Mouse (Mus musculus): Measurements from ENCODE around the gene Slc15a4. TPM values are rescaled to one million over a fixed set of nuclear protein-coding genes. Genes with fewer than 3 reads are reported as not detected.
A peak's percentile ranks its signal among the peaks of the same experiment; 100 is the strongest.

Slc15a4 gene
- polyA plus RNA-seq, 1 experiment from 2014 or later, result 20.6 TPM

- Histone ChIP-seq H3K9me3 (no peaks in the 10 kb centered on the region), H3K27me3 (replicated peaks) (no peaks in the 10 kb centered on the region), H3K27ac (no peak overlapping the region), H3K4me1 (no peaks in the 10 kb centered on the region), H3K4me3 (replicated peaks) (no peak overlapping the region), H3K9ac (no peak overlapping the region), H3K36me3 (no peaks in the 10 kb centered on the region), H3K4me2 (no peak overlapping the region)
- no peak for ATAC-seq (ENCODE audit: insufficient read depth, low FRiP score, low read depth)
- WGBS, result 88% methylated on average over 13 of the region's 13 CpGs
Measured at GRCm38 (mm10) chr5:127639635-127640034, 6.9 kb upstream of the Slc15a4 start.

GRCm38 (mm10) chr5:127639067-127639605, 6.4 kb upstream of the Slc15a4 start:
- no peak overlapping the region for H3K27ac ChIP-seq
- no peak overlapping the region for H3K4me2 ChIP-seq
- H3K36me3 ChIP-seq, result no peaks in the 10 kb centered on the region
- H3K9me3 ChIP-seq, result no peaks in the 10 kb centered on the region
- H3K4me3 ChIP-seq (replicated peaks), result no peak overlapping the region
- no peak for ATAC-seq (ENCODE audit: insufficient read depth, low FRiP score, low read depth)
- no peaks in the 10 kb centered on the region for H3K27me3 ChIP-seq (replicated peaks)
- no peaks in the 10 kb centered on the region for H3K4me1 ChIP-seq
- WGBS, result 78% methylated on average over 6 of the region's 6 CpGs
- no peak overlapping the region for H3K9ac ChIP-seq

- H3K4me2 ChIP-seq, result no peak overlapping the region
- no peak for ATAC-seq (ENCODE audit: insufficient read depth, low FRiP score, low read depth)
- H3K4me3 ChIP-seq (replicated peaks), result no peak overlapping the region
- H3K9me3 ChIP-seq, result no peaks in the 10 kb centered on the region
- H3K4me1 ChIP-seq, result no peaks in the 10 kb centered on the region
- H3K9ac ChIP-seq, result no peak overlapping the region
- 84% methylated on average over 2 of the region's 2 CpGs for WGBS
- H3K36me3 ChIP-seq, result no peaks in the 10 kb centered on the region
- no peak overlapping the region for H3K27ac ChIP-seq
- H3K27me3 ChIP-seq (replicated peaks), result 0 out of 2 replicates have a peak, but pooled peaks cover 2% of the 10 kb centered on the region
Measured at GRCm38 (mm10) chr5:127638177-127638576, 5.5 kb upstream of the Slc15a4 start.

GRCm38 (mm10) chr5:127637622-127638021, 4.9 kb upstream of the Slc15a4 start:
- Histone ChIP-seq H3K4me3 (replicated peaks) (no peak overlapping the region), H3K36me3 (no peaks in the 10 kb centered on the region), H3K27me3 (replicated peaks) (peaks cover 4% of the 10 kb centered on the region; the same call in 1 of the 2 replicates), H3K27ac (no peak overlapping the region), H3K9me3 (no peaks in the 10 kb centered on the region), H3K4me2 (no peak overlapping the region), H3K9ac (no peak overlapping the region), H3K4me1 (no peaks in the 10 kb centered on the region)
- 61% methylated on average over 4 of the region's 4 CpGs for WGBS
- no peak for ATAC-seq (ENCODE audit: insufficient read depth, low FRiP score, low read depth)

GRCm38 (mm10) chr5:127633666-127634065, 969 bp upstream of the Slc15a4 start:
- Histone ChIP-seq H3K27ac (no peak overlapping the region), H3K4me2 (no peak overlapping the region), H3K36me3 (no peaks in the 10 kb centered on the region), H3K9me3 (no peaks in the 10 kb centered on the region), H3K4me3 (replicated peaks) (no peak overlapping the region), H3K4me1 (0 out of 2 replicates have a peak, but pooled peaks cover 4% of the 10 kb centered on the region), H3K9ac (no peak overlapping the region), H3K27me3 (replicated peaks) (peaks cover 21% of the 10 kb centered on the region)
- WGBS, result 82% methylated on average over 7 of the region's 7 CpGs
- ATAC-seq (ENCODE audit: insufficient read depth, low FRiP score, low read depth), result no peak

- WGBS, result 22% methylated on average over 4 of the region's 4 CpGs
- ATAC-seq (ENCODE audit: insufficient read depth, low FRiP score, low read depth), result no peak
- no peak overlapping the region for H3K9ac ChIP-seq
Measured at GRCm38 (mm10) chr5:127633188-127633587, 491 bp upstream of the Slc15a4 start.

GRCm38 (mm10) chr5:127631671-127632070, 1.0 kb downstream of the Slc15a4 start:
- Histone ChIP-seq H3K4me2 (peak overlapping the region; percentile 87), H3K27me3 (replicated peaks) (peaks cover 21% of the 10 kb centered on the region), H3K27ac (no peak overlapping the region), H3K9ac (no peak overlapping the region), H3K4me1 (0 out of 2 replicates have a peak, but pooled peaks cover 4% of the 10 kb centered on the region), H3K9me3 (no peaks in the 10 kb centered on the region), H3K4me3 (replicated peaks) (peak overlapping the region; percentile 46; the same call in 1 of the 2 replicates), H3K36me3 (no peaks in the 10 kb centered on the region)
- 11% methylated on average over 5 of the region's 5 CpGs for WGBS
- no peak for ATAC-seq (ENCODE audit: insufficient read depth, low FRiP score, low read depth)

More at GRCm38 (mm10) chr5:127633188-127633587, 491 bp upstream of the Slc15a4 start:
- Histone ChIP-seq H3K36me3 (no peaks in the 10 kb centered on the region), H3K4me3 (replicated peaks) (no peak overlapping the region; the same call in 1 of the 2 replicates), H3K27me3 (replicated peaks) (peaks cover 21% of the 10 kb centered on the region), H3K4me1 (0 out of 2 replicates have a peak, but pooled peaks cover 4% of the 10 kb centered on the region), H3K27ac (no peak overlapping the region), H3K9me3 (no peaks in the 10 kb centered on the region), H3K4me2 (peak overlapping the region; percentile 87)

GRCm38 (mm10) chr5:127627242-127627641, 5.5 kb downstream of the Slc15a4 start:
- no peak overlapping the region for H3K4me2 ChIP-seq
- H3K27me3 ChIP-seq (replicated peaks), result peaks cover 13% of the 10 kb centered on the region
- no peak overlapping the region for H3K27ac ChIP-seq
- H3K9ac ChIP-seq, result no peak overlapping the region
- ATAC-seq (ENCODE audit: insufficient read depth, low FRiP score, low read depth), result no peak
- WGBS, result 84% methylated on average over 12 of the region's 12 CpGs
- H3K36me3 ChIP-seq, result no peaks in the 10 kb centered on the region
- H3K9me3 ChIP-seq, result no peaks in the 10 kb centered on the region
- H3K4me1 ChIP-seq, result 0 out of 2 replicates have a peak, but pooled peaks cover 2% of the 10 kb centered on the region
- H3K4me3 ChIP-seq (replicated peaks), result no peak overlapping the region

- Histone ChIP-seq H3K4me3 (replicated peaks) (no peak overlapping the region), H3K4me2 (no peak overlapping the region), H3K27me3 (replicated peaks) (no peaks in the 10 kb centered on the region), H3K9ac (no peak overlapping the region), H3K27ac (no peak overlapping the region), H3K9me3 (no peaks in the 10 kb centered on the region), H3K36me3 (no peaks in the 10 kb centered on the region), H3K4me1 (no peaks in the 10 kb centered on the region)
- 76% methylated on average over 10 of the region's 10 CpGs for WGBS
- ATAC-seq (ENCODE audit: insufficient read depth, low FRiP score, low read depth), result no peak
Measured at GRCm38 (mm10) chr5:127624427-127625213, 8.1 kb downstream of the Slc15a4 start.

GRCm38 (mm10) chr5:127621108-127621507, 11.6 kb downstream of the Slc15a4 start:
- no peak overlapping the region for H3K27ac ChIP-seq
- no peaks in the 10 kb centered on the region for H3K9me3 ChIP-seq
- no peaks in the 10 kb centered on the region for H3K36me3 ChIP-seq
- no peaks in the 10 kb centered on the region for H3K27me3 ChIP-seq (replicated peaks)
- no peak overlapping the region for H3K4me2 ChIP-seq
- peaks cover 3% of the 10 kb centered on the region for H3K4me1 ChIP-seq
- H3K4me3 ChIP-seq (replicated peaks), result no peak overlapping the region
- WGBS, result 73% methylated on average over 10 of the region's 10 CpGs
- no peak for ATAC-seq (ENCODE audit: insufficient read depth, low FRiP score, low read depth)
- H3K9ac ChIP-seq, result no peak overlapping the region

GRCm38 (mm10) chr5:127620371-127620770, 12.3 kb downstream of the Slc15a4 start:
- no peaks in the 10 kb centered on the region for H3K9me3 ChIP-seq
- H3K36me3 ChIP-seq, result no peaks in the 10 kb centered on the region
- no peaks in the 10 kb centered on the region for H3K27me3 ChIP-seq (replicated peaks)
- 85% methylated on average over 8 of the region's 8 CpGs for WGBS
- no peak overlapping the region for H3K27ac ChIP-seq
- no peak overlapping the region for H3K4me3 ChIP-seq (replicated peaks)
- peaks cover 10% of the 10 kb centered on the region for H3K4me1 ChIP-seq
- H3K4me2 ChIP-seq, result no peak overlapping the region
- H3K9ac ChIP-seq, result no peak overlapping the region
- no peak for ATAC-seq (ENCODE audit: insufficient read depth, low FRiP score, low read depth)

- no peak overlapping the region for H3K4me2 ChIP-seq
- H3K9me3 ChIP-seq, result no peaks in the 10 kb centered on the region
- H3K27ac ChIP-seq, result no peak overlapping the region
- ATAC-seq (ENCODE audit: insufficient read depth, low FRiP score, low read depth), result no peak
- H3K36me3 ChIP-seq, result no peaks in the 10 kb centered on the region
- no peaks in the 10 kb centered on the region for H3K27me3 ChIP-seq (replicated peaks)
- H3K4me1 ChIP-seq, result peaks cover 18% of the 10 kb centered on the region
- 71% methylated on average over 3 of the region's 3 CpGs for WGBS
- no peak overlapping the region for H3K9ac ChIP-seq
- no peak overlapping the region for H3K4me3 ChIP-seq (replicated peaks)
Measured at GRCm38 (mm10) chr5:127618834-127619233, 13.9 kb downstream of the Slc15a4 start.

Data from stomach, embryonic 15.5 days (tissue).